Mouse (Mus musculus) liver, embryonic 12.5 days (tissue): ENCODE measurements around the gene Rlim. TPM values are rescaled to one million over a fixed set of nuclear protein-coding genes. Genes with fewer than 3 reads are reported as not detected.

ENCODE experiments used
- ATAC-seq: fragments of 200-750 bp; cut with Nextera tagmentation; 2 replicates; pipeline ENCODE4 v1.8.0; 2017; ENCODE audit warnings: moderate number of reproducible peaks, mild to moderate bottlenecking, moderate library complexity
- H3K27ac ChIP-seq: fragments of 300-500 bp; sonication (generic); 2 replicates; pipeline ENCODE4 v1.5.1; 2016; ENCODE audit warnings: mild to moderate bottlenecking
- H3K27me3 ChIP-seq: fragments of 300-500 bp; sonication (generic); replicated peaks from 2 replicates; pipeline ENCODE4 v1.6.1; 2016; ENCODE audit warnings: mild to moderate bottlenecking, moderate library complexity
- H3K36me3 ChIP-seq: fragments of 300-500 bp; sonication (generic); 2 replicates; pipeline ENCODE4 v1.6.1; 2016; ENCODE audit warnings: mild to moderate bottlenecking, moderate library complexity
- H3K4me1 ChIP-seq: fragments of 300-500 bp; sonication (generic); 2 replicates; pipeline ENCODE4 v1.6.1; 2016
- H3K4me2 ChIP-seq: fragments of 300-500 bp; sonication (generic); 2 replicates; pipeline ENCODE4 v1.6.1; 2016; ENCODE audit warnings: mild to moderate bottlenecking, moderate library complexity
- H3K4me3 ChIP-seq: fragments of 300-500 bp; sonication (generic); 2 replicates; pipeline ENCODE4 v1.5.1; 2016; ENCODE audit warnings: mild to moderate bottlenecking, moderate library complexity
- H3K9ac ChIP-seq: fragments of 300-500 bp; sonication (generic); 2 replicates; pipeline ENCODE4 v1.6.1; 2016; ENCODE audit warnings: mild to moderate bottlenecking, moderate library complexity
- H3K9me3 ChIP-seq: fragments of 300-500 bp; sonication (generic); replicated peaks from 2 replicates; pipeline ENCODE4 v1.6.1; 2016; ENCODE audit warnings: mild to moderate bottlenecking, moderate library complexity
- WGBS: fragments of 180-500 bp; shearing (Covaris S2); methylation state at CpG from one replicate; pipeline ENCODE4 v1.1.7; 2016; ENCODE audit not compliant: insufficient replicate concordance; 5-methylcytosine and 5-hydroxymethylcytosine counted together
- polyA plus RNA-seq: library from polyadenylated mRNA; unstranded; fragments of >200 nt; fragmentation: Nextera tagmentation; extraction: Ambion mirVana; gene quantifications from 2 replicates; pipeline ENCODE4 v1.2.1, GENCODE M21; 2016

The Rlim gene
- polyA plus RNA-seq, result 21.4 and 21.9 TPM in 2 replicates

DNA sequence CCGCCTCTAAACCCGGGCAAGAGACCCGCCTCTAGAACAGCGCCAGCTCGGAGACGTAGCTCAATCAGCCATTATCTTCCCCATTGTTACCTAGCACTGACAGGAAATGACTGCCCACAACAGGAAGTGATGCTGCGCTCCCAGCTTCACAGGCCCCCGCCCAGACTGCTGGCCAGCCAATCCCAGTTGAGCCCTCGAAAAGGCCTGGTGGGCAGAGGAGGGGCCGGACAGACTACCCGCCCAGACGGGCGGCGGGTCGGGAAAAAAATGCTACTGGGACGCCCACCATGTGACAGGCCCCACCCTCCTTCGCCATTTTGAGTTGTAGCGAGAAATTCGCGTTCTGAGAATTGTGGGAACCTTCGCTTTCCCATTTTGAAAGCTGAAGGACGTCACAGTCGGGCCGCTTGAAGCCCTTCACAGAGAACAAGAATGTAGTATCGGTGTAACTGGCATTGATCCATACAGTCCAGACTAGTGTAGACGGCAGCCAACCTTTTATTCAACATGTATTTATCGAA lies at the start of gene Rlim:
TSS of gene Rlim (minus strand) at position 116 of the 521 bp plus-strand sequence.
- ATAC-seq, result peak; percentile 100
- H3K36me3 ChIP-seq, result peaks cover 19% of the 10 kb centered on the region
- peaks cover 16% of the 10 kb centered on the region for H3K27me3 ChIP-seq

DNA sequence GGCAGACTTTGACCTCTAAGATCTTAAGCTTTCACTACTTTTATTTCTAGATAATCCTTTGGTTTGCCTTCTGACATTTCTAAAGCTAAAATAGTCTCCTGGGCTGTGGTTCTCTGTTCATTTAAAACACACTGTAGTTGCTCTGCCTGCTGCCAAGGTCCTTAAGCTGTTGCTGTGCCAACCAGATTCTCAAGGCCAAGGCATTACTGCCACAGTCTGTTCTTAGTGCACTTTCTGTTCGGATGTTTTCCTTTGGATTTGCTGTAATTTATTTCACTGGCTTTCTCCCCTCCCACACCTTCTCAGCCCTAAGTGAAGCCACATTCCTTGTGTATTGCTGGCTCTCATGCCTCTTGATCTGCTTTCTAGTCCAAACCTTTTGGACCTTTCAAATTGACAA lies 36.1 kb upstream of the Rlim start:
- no peaks in the 10 kb centered on the region for H3K4me1 ChIP-seq
- no peak overlapping the region for H3K4me3 ChIP-seq
- no peak overlapping the region for H3K4me2 ChIP-seq
- 44% methylated on average over 1 of the region's 1 CpGs for WGBS
- H3K9me3 ChIP-seq, result no peaks in the 10 kb centered on the region
- peaks cover 23% of the 10 kb centered on the region; the same call in 1 of the 2 replicates for H3K27me3 ChIP-seq
- no peak overlapping the region for H3K9ac ChIP-seq
- H3K36me3 ChIP-seq, result no peaks in the 10 kb centered on the region
- no peak for ATAC-seq
- H3K27ac ChIP-seq, result no peak overlapping the region

More for the DNA sequence above, at the start of gene Rlim:
- Histone ChIP-seq H3K27ac (peak within 1 kb of the TSS; percentile 91), H3K4me1 (no peaks in the 10 kb centered on the region; the same call in 1 of the 2 replicates), H3K9ac (peak within 1 kb of the TSS; percentile 85), H3K4me3 (peak within 1 kb of the TSS; percentile 80), H3K4me2 (peak within 1 kb of the TSS; percentile 65), H3K9me3 (no peaks in the 10 kb centered on the region)
- 14% methylated on average over 27 of the region's 27 CpGs for WGBS

DNA sequence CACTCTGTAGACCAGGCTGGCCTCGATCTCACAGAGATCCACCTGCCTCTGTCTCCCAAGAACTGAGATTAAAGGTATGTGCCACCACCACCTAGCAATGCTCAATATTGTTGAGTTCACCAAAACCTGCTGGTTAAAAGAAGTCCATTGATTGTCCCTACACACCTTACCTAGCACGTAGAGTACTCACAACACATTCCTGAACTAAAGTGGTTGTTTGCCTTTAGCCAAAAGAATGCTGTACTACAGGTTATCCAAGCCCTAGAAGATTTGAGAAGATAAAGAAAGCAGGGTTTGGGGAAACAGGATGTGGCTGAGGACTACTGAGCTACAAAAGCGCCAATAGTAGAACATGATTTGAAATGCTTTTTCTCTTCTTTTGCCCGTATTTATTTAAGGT lies 34.0 kb upstream of the Rlim start:
- Histone ChIP-seq H3K27ac (no peak overlapping the region), H3K4me1 (no peaks in the 10 kb centered on the region), H3K27me3 (0 out of 2 replicates have a peak, but pooled peaks cover 29% of the 10 kb centered on the region), H3K9ac (no peak overlapping the region), H3K9me3 (no peaks in the 10 kb centered on the region), H3K4me3 (no peak overlapping the region), H3K4me2 (no peak overlapping the region), H3K36me3 (no peaks in the 10 kb centered on the region)
- 64% methylated on average over 4 of the region's 4 CpGs for WGBS
- no peak for ATAC-seq

DNA sequence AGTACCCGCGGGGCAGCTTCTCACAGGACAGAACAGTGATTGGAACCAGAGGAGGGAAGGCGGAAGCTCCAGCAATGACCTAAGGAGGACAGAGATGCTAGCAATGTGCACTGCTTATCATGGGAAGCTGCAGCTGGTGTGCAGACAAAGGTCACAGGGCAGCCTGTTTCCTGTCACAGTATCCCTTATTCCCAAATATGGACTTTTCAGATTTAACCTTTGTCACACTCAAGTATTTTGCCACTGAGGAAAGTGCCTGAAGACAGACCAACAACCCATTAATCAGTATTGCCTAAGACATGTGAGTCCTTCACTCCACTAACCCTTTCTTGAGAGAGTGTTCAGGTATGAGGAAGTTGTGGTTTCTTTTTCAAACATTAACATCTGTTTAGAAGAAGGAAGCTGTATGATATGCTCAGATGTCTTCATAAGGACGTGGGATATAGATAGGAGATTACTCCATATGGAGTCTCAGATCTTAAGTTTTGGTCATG lies 32.3 kb upstream of the Rlim start:
- H3K4me1 ChIP-seq, result no peaks in the 10 kb centered on the region
- H3K27me3 ChIP-seq, result 0 out of 2 replicates have a peak, but pooled peaks cover 29% of the 10 kb centered on the region
- 31% methylated on average over 4 of the region's 4 CpGs for WGBS
- H3K4me2 ChIP-seq, result no peak overlapping the region
- H3K4me3 ChIP-seq, result no peak overlapping the region
- no peak for ATAC-seq
- H3K9me3 ChIP-seq, result no peaks in the 10 kb centered on the region
- no peak overlapping the region for H3K9ac ChIP-seq
- no peaks in the 10 kb centered on the region for H3K36me3 ChIP-seq
- no peak overlapping the region for H3K27ac ChIP-seq

DNA sequence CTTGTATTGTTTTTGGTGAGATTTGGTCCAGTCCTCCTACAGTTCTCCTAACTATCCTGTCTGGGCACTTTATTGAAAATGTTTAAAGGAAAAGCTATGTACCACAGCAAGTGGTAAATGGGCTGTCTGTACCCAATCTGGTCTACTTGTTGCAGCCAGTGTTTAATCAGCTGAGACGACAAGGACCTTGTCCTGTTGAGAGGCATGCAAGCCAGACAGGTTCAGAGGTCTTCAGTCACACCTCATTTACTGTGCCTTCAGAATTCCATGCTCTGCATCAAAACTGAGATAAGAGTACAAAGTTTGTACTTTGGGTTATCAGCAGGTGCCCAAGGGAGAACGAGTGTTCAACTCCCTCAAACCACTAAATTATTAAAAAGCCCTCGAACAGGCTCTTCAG lies 13.7 kb upstream of the Rlim start:
- Histone ChIP-seq H3K9me3 (no peaks in the 10 kb centered on the region), H3K4me1 (no peaks in the 10 kb centered on the region), H3K4me3 (no peak overlapping the region), H3K9ac (no peak overlapping the region), H3K27ac (no peak overlapping the region), H3K36me3 (no peaks in the 10 kb centered on the region), H3K27me3 (peaks cover 29% of the 10 kb centered on the region), H3K4me2 (no peak overlapping the region)
- ATAC-seq, result no peak
- 40% methylated on average over 3 of the region's 3 CpGs for WGBS

DNA sequence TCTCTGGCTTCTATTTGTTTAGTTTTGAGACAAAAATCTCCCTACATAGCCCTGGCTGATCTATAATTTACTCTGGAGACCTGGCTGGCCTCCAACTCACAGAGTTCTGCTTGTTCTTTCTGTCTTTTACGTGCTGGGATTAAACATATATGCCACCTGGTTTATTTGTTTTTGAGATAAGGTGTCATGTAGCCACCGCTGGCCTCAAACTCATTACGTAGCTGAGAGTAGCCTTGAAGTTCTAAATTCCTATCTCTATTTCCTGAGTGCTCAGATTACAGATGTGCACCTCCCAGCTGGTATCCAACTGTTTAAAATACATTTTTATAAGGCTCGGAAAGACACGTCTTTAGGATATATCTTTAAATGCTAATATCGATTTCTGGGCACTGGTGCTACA lies 12.8 kb upstream of the Rlim start:
- H3K27me3 ChIP-seq, result peaks cover 29% of the 10 kb centered on the region
- H3K4me2 ChIP-seq, result no peak overlapping the region
- WGBS, result 51% methylated on average over 6 of the region's 6 CpGs
- no peak overlapping the region for H3K9ac ChIP-seq
- ATAC-seq, result no peak
- H3K27ac ChIP-seq, result no peak overlapping the region
- H3K36me3 ChIP-seq, result no peaks in the 10 kb centered on the region
- no peak overlapping the region for H3K4me3 ChIP-seq
- H3K4me1 ChIP-seq, result no peaks in the 10 kb centered on the region
- no peaks in the 10 kb centered on the region for H3K9me3 ChIP-seq

DNA sequence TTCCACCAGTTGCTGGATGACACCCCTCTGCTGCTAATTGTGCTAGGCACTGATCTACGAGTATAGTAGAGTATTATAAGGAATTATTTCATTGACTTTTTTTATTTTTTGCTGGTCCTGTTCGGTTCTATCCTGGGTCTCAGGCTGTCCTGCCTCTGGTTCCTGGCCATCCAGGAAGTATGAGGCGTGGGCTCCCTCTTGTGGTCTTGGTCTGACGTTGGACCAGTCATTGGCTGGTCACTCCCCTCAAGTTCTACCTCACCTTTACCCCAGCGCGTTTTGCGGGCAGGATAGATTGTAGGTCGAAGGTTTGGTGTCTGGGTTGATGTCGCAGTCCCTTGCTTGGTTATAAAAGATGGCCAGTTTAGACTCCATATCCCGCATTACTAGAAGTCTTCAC lies 10.6 kb upstream of the Rlim start:
- Histone ChIP-seq H3K4me2 (no peak overlapping the region), H3K9ac (no peak overlapping the region), H3K9me3 (no peaks in the 10 kb centered on the region), H3K27me3 (peaks cover 34% of the 10 kb centered on the region; the same call in 1 of the 2 replicates), H3K4me3 (no peak overlapping the region), H3K27ac (no peak overlapping the region), H3K4me1 (no peaks in the 10 kb centered on the region), H3K36me3 (no peaks in the 10 kb centered on the region)
- 21% methylated on average over 10 of the region's 10 CpGs for WGBS
- no peak for ATAC-seq

DNA sequence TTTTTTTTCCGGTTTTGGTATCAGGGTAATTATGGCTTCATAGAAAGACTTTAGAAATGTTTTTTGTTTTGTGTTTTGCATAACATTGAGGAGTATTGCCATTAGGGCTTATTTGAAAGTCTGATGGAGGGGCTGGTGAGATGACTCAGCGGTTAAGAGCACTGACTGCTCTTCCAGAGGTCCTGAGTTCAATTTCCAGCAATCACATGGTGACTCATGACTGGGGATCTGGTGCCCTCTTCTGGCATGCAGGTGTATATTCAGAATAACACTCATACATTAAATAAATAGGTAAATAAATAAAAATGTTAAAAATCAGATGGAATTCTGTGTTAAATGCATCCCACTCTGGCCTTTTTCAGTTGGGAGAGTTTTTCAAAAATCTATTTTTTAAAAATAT lies 9.3 kb upstream of the Rlim start:
- H3K9me3 ChIP-seq, result no peaks in the 10 kb centered on the region
- no peak overlapping the region for H3K27ac ChIP-seq
- H3K27me3 ChIP-seq, result peaks cover 25% of the 10 kb centered on the region; the same call in 1 of the 2 replicates
- WGBS, result 57% methylated on average over 2 of the region's 2 CpGs
- no peak for ATAC-seq
- no peak overlapping the region for H3K9ac ChIP-seq
- H3K4me1 ChIP-seq, result no peaks in the 10 kb centered on the region
- H3K4me3 ChIP-seq, result no peak overlapping the region
- H3K36me3 ChIP-seq, result no peaks in the 10 kb centered on the region
- H3K4me2 ChIP-seq, result no peak overlapping the region

DNA sequence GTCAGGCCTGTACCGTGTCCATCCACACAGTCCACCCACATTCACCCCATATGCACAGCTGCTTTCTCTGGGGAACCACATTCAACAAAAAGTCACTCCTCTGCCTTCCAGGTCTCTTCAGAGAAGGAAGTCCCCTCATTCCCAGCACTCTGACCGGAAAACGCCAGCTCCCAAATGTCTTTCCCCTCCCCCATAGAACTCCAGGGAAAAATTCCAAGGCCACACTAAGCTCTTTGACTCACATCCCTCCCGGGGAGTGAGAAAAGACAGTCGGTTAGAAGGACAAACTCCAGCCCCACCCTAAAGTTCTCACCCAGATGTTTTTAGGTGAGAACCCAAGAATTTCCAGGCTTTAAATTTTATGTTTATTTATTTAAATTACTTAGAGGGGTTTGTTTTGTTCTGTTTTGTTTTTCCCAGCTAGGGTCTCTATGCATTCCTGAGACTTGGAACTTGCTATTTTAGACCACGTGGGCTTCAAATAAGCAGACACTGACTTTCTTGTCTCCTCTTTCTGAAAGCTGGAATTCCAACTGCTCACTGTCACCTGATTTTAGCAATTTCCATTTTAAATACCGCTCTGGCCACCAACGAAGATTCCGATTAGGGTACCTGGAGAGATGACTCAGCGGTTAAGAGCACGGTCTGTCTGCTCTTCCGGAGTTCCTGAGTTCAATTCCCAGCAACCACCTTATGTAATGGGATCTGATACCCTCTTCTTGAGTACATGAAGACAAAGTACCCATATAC lies 6.3 kb upstream of the Rlim start:
- no peaks in the 10 kb centered on the region for H3K9me3 ChIP-seq

DNA sequence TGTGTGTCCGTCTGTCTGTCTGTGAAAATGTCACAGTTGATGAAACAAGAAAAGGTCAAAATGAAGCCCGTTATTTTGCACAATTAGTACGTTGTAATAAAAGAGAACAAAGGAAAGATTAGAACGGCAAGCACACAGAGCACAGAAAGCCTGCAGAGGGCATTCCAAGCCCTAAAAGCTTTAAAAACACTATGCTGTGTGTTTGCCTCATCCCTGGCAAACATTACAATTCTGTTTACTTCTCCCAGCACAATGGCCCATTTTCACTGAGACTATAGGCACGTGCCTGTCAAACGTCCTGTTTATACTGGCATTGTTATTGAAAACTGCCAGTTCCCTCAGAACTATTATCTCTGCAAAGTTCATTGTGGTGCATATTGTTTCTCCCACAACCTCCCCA lies 5.1 kb upstream of the Rlim start:
- Histone ChIP-seq H3K9ac (no peak overlapping the region), H3K36me3 (no peaks in the 10 kb centered on the region), H3K4me2 (no peak overlapping the region), H3K4me3 (no peak overlapping the region), H3K27me3 (peaks cover 21% of the 10 kb centered on the region), H3K4me1 (no peaks in the 10 kb centered on the region; the same call in 1 of the 2 replicates), H3K27ac (no peak overlapping the region), H3K9me3 (no peaks in the 10 kb centered on the region)
- WGBS, result 42% methylated on average over 6 of the region's 6 CpGs
- ATAC-seq, result no peak

More for the DNA sequence above, 6.3 kb upstream of the Rlim start:
- Histone ChIP-seq H3K9ac (no peak overlapping the region), H3K4me1 (no peaks in the 10 kb centered on the region), H3K36me3 (no peaks in the 10 kb centered on the region), H3K27ac (no peak overlapping the region), H3K27me3 (peaks cover 17% of the 10 kb centered on the region), H3K4me3 (no peak overlapping the region), H3K4me2 (no peak overlapping the region)
- 37% methylated on average over 12 of the region's 12 CpGs for WGBS
- ATAC-seq, result no peak

DNA sequence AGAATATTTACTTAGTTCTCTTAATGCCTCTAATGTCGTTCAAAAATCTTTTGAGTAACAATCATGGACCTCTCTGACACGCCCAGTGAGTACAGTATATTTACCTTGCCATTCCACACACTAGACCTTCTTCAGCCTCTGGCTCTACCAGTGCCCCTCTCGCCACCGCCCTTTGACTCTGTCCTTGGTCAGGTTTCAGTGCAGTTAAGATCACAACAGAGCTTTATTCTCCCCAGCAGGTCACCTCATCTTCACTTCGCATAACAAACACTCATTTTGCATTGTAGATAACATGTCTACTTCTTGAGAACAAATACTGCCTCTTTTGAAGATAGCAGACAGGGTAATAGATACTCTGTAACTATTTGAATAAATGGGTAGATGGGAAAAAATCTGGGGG lies 3.9 kb upstream of the Rlim start:
- H3K9me3 ChIP-seq, result no peaks in the 10 kb centered on the region
- 49% methylated on average over 5 of the region's 5 CpGs for WGBS
- no peak overlapping the region for H3K4me2 ChIP-seq
- peaks cover 23% of the 10 kb centered on the region for H3K27me3 ChIP-seq
- no peak overlapping the region for H3K4me3 ChIP-seq
- H3K27ac ChIP-seq, result no peak overlapping the region
- no peaks in the 10 kb centered on the region; the same call in 1 of the 2 replicates for H3K4me1 ChIP-seq
- no peak overlapping the region for H3K9ac ChIP-seq
- ATAC-seq, result no peak
- H3K36me3 ChIP-seq, result no peaks in the 10 kb centered on the region

DNA sequence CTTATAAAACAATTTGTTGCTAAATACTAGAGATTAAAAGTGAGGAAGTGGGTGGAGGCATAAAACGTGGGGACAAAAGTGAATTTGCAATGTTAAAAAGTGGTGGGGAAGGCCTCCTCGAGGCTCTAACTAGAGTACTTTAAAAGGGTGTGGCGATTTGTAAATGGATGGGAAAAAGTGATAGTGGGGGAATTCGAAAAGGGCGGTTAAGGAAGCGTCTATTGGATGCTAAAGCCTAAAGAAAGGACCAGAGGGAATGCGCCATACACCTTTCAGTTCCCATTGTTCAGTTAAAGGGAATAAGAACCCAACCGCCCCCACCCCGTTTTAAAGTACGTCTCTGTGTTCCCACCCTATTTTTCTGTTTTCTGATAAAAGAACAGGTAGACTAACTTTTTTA lies 722 bp upstream of the Rlim start:
- H3K27me3 ChIP-seq, result peaks cover 16% of the 10 kb centered on the region
- peak overlapping the region; percentile 65 for H3K4me2 ChIP-seq
- H3K4me1 ChIP-seq, result no peaks in the 10 kb centered on the region; the same call in 1 of the 2 replicates
- H3K36me3 ChIP-seq, result peaks cover 14% of the 10 kb centered on the region; the same call in 1 of the 2 replicates
- WGBS, result 57% methylated on average over 10 of the region's 10 CpGs
- no peak overlapping the region for H3K9ac ChIP-seq
- peak overlapping the region; percentile 80 for H3K4me3 ChIP-seq
- no peak for ATAC-seq
- H3K27ac ChIP-seq, result peak overlapping the region; percentile 81
- no peaks in the 10 kb centered on the region for H3K9me3 ChIP-seq
